Mouse (Mus musculus): ENCODE measurements around the gene Tmem178. TPM values are rescaled to one million over a fixed set of nuclear protein-coding genes. Genes with fewer than 3 reads are reported as not detected.
A peak's percentile ranks its signal among the peaks of the same experiment; 100 is the strongest.

Gene Tmem178
- total and polyA plus RNA-seq, 3 experiments = 0.28 TPM; not detected in 2

DNA sequence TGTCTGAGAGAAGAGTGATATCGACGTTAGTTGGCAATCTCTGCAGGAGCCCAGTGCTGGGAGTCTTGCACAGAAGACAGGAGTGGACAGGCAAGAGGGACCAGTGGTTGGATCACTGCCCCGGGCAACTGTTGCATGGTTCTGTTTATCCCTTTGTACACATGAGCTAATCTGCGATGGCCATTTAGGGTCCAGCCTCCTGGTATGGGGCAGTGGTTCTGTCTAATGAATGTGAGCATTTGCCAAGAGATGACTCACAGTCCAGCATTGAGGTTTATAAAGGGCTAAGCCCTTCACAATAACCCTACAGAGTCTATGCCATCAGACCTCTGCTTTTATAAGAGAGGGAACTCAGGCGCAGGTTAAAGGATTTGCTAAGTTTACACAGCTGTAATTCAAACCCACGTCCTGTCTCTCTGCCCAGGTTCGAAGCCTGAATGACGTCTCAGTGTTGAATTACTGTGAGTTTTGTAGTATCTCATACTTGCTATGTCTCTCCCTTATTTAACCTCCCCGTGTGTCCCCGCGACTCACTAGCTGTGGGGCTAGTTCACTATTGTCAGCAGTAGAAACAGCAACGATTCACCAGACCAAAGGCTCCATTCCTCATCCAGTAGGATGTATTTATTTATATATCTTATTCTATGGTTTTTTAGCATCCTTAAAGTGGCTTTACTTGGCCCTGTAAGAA, 37.4 kb downstream of the Tmem178 start:
- TF ChIP-seq GABPA (IDR thresholded peaks at IDR 0.05; ENCODE audit: low read depth, low read length) = no peak
- TF ChIP-seq RAD21 (IDR thresholded peaks at IDR 0.05; ENCODE audit: low read depth, low read length) = no peak
- no peak for TF ChIP-seq TAL1 (IDR thresholded peaks at IDR 0.05; ENCODE audit: low read length)
- no peak for TF ChIP-seq EP300 (IDR thresholded peaks at IDR 0.05; ENCODE audit: low read depth in 1 of 2, low read length in 2 of 2)
- no peak for TF ChIP-seq TBP (IDR thresholded peaks at IDR 0.05; ENCODE audit: low read depth, low read length)
- Histone ChIP-seq H3K4me3 (ENCODE audit: control insufficient read depth in 1 of 2, insufficient read depth in 1 of 2, low read depth in 2 of 2, low read length in 2 of 2) (no peak overlapping the region), H3K9ac (ENCODE audit: control insufficient read depth, low read depth, low read length, poor library complexity, severe bottlenecking) (no peak overlapping the region), H3K27me3 (ENCODE audit: control insufficient read depth in 1 of 2, insufficient read depth in 2 of 2, low read length in 2 of 2) (no peaks in the 10 kb centered on the region; a peak in 1 of 4 replicates), H3K79me2 (ENCODE audit: control insufficient read depth, insufficient read depth, low read length, poor library complexity) (no peaks in the 10 kb centered on the region), H3K4me1 (ENCODE audit: control insufficient read depth in 1 of 2, insufficient read depth in 2 of 2, low read length in 2 of 2) (no peaks in the 10 kb centered on the region), H3K27ac (ENCODE audit: control insufficient read depth, low read depth, low read length) (no peak overlapping the region), H3K36me3 (ENCODE audit: control insufficient read depth in 1 of 2, insufficient read depth in 2 of 2, low read length in 2 of 2) (no peaks in the 10 kb centered on the region), H3K9me3 (replicated peaks; ENCODE audit: insufficient read depth, low read length) (no peaks in the 10 kb centered on the region)
- DNase-seq (ENCODE audit: low read depth, low spot score) = no peak

DNA sequence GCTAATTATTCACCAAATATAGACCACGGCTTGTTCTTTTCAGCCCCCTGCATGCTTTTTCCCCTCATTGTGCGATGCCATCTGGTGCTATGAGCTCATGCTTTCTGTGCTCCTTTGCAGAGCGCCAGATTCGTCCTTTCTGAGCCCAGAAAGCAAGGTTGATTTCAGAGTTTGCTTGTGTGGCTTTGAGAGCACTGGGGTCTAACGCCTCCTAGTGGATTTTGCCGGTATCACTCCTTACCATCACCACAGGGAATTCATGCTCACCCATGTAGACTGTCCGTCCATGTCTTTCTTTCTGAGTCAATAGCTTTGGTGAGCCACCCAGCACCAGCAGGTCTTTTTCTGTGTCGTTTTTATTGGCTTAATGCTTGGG, 38.0 kb downstream of the Tmem178 start:
- Histone ChIP-seq H3K9ac (ENCODE audit: control insufficient read depth, low read depth, low read length, poor library complexity, severe bottlenecking) (no peak overlapping the region), H3K79me2 (ENCODE audit: control insufficient read depth, insufficient read depth, low read length, poor library complexity) (no peaks in the 10 kb centered on the region), H3K36me3 (ENCODE audit: control insufficient read depth in 1 of 2, insufficient read depth in 2 of 2, low read length in 2 of 2) (no peaks in the 10 kb centered on the region), H3K27ac (ENCODE audit: control insufficient read depth, low read depth, low read length) (no peak overlapping the region), H3K9me3 (replicated peaks; ENCODE audit: insufficient read depth, low read length) (no peaks in the 10 kb centered on the region), H3K4me3 (ENCODE audit: control insufficient read depth in 1 of 2, insufficient read depth in 1 of 2, low read depth in 2 of 2, low read length in 2 of 2) (no peak overlapping the region), H3K27me3 (ENCODE audit: control insufficient read depth in 1 of 2, insufficient read depth in 2 of 2, low read length in 2 of 2) (no peaks in the 10 kb centered on the region; a peak in 1 of 4 replicates), H3K4me1 (ENCODE audit: control insufficient read depth in 1 of 2, insufficient read depth in 2 of 2, low read length in 2 of 2) (no peaks in the 10 kb centered on the region)
- peak; percentile 60 for DNase-seq (ENCODE audit: low read depth, low spot score)
- TF ChIP-seq HCFC1 (IDR thresholded peaks at IDR 0.05; ENCODE audit: low read depth, low read length) (no peak), POLR2AphosphoS5 (IDR thresholded peaks at IDR 0.05; ENCODE audit: borderline replicate concordance, low read depth, low read length) (no peak), CTCF (IDR thresholded peaks at IDR 0.05 in 2 of 3, conservative IDR thresholded peaks at IDR 0.05 in 1 of 3; ENCODE audit: control insufficient read depth in 1 of 3, insufficient read depth in 1 of 3, low read depth in 2 of 3, low read length in 3 of 3, poor library complexity in 1 of 3, severe bottlenecking in 1 of 3) (peak; percentile 67 to 92 (median 79)), RAD21 (IDR thresholded peaks at IDR 0.05; ENCODE audit: low read depth, low read length) (peak; percentile 71), ZC3H11A (IDR thresholded peaks at IDR 0.05; ENCODE audit: low read depth, low read length) (peak; percentile 61), SMC3 (IDR thresholded peaks at IDR 0.05; ENCODE audit: low read depth, low read length) (peak; percentile 80)

DNA sequence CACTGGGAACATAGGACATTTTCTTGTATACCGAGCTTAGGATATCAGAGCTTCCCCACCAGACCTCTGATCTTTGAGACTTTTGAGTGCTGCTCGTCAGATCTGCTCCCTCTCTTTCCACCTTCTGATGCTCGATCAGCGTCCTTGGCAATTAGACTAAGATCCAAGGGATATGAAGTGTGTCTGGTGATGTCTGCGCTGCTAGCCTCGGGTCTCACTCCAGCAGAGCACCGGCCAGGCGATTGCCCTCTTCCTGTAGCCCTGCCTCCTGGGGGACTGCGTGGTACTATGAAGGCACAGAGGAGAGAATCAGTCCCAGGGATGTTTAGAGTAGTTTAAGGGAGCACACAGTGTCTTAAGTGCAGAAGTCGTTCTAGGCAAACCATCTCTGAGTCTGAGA, 38.5 kb downstream of the Tmem178 start:
- no peak overlapping the region for H3K4me3 ChIP-seq (ENCODE audit: control insufficient read depth in 1 of 2, insufficient read depth in 1 of 2, low read depth in 2 of 2, low read length in 2 of 2)
- TF ChIP-seq ZKSCAN1 (IDR thresholded peaks at IDR 0.05; ENCODE audit: low read depth, low read length) (no peak), TCF12 (IDR thresholded peaks at IDR 0.05; ENCODE audit: low read depth, low read length) (no peak), SIN3A (IDR thresholded peaks at IDR 0.05; ENCODE audit: low read length) (no peak), SMC3 (IDR thresholded peaks at IDR 0.05; ENCODE audit: low read depth, low read length) (no peak), ELF1 (IDR thresholded peaks at IDR 0.05; ENCODE audit: low read depth, low read length) (no peak), MAZ (IDR thresholded peaks at IDR 0.05; ENCODE audit: low read depth, low read length) (no peak), MYC (IDR thresholded peaks at IDR 0.05; ENCODE audit: low read depth, low read length) (no peak), HCFC1 (IDR thresholded peaks at IDR 0.05; ENCODE audit: low read depth, low read length) (no peak), MXI1 (IDR thresholded peaks at IDR 0.05; ENCODE audit: low read depth, low read length) (no peak), MEF2A (IDR thresholded peaks at IDR 0.05; ENCODE audit: extremely low read depth, insufficient replicate concordance, low read depth, low read length, poor library complexity, severe bottlenecking) (no peak), CTCF (IDR thresholded peaks at IDR 0.05 in 2 of 3, conservative IDR thresholded peaks at IDR 0.05 in 1 of 3; ENCODE audit: control insufficient read depth in 1 of 3, insufficient read depth in 1 of 3, low read depth in 2 of 3, low read length in 3 of 3, poor library complexity in 1 of 3, severe bottlenecking in 1 of 3) (no peak), RAD21 (IDR thresholded peaks at IDR 0.05; ENCODE audit: low read depth, low read length) (no peak), CHD2 (IDR thresholded peaks at IDR 0.05; ENCODE audit: low read length) (no peak), NRF1 (IDR thresholded peaks at IDR 0.05; ENCODE audit: insufficient read depth, low read depth, low read length, poor library complexity, severe bottlenecking) (no peak), MAX (IDR thresholded peaks at IDR 0.05; ENCODE audit: low read length) (no peak), POLR2AphosphoS2 (IDR thresholded peaks at IDR 0.05; ENCODE audit: low read length) (no peak), USF1 (IDR thresholded peaks at IDR 0.05; ENCODE audit: low read depth, low read length) (no peak), GABPA (IDR thresholded peaks at IDR 0.05; ENCODE audit: low read depth, low read length) (no peak), POLR2AphosphoS5 (IDR thresholded peaks at IDR 0.05; ENCODE audit: borderline replicate concordance, low read depth, low read length) (no peak)
- H3K27me3 ChIP-seq (ENCODE audit: control insufficient read depth in 1 of 2, insufficient read depth in 2 of 2, low read length in 2 of 2) = no peaks in the 10 kb centered on the region; a peak in 1 of 4 replicates
- H3K36me3 ChIP-seq (ENCODE audit: control insufficient read depth in 1 of 2, insufficient read depth in 2 of 2, low read length in 2 of 2) = no peaks in the 10 kb centered on the region
- H3K27ac ChIP-seq (ENCODE audit: control insufficient read depth, low read depth, low read length) = no peak overlapping the region
- no peak overlapping the region for H3K9ac ChIP-seq (ENCODE audit: control insufficient read depth, low read depth, low read length, poor library complexity, severe bottlenecking)
- H3K79me2 ChIP-seq (ENCODE audit: control insufficient read depth, insufficient read depth, low read length, poor library complexity) = no peaks in the 10 kb centered on the region
- no peaks in the 10 kb centered on the region for H3K4me1 ChIP-seq (ENCODE audit: control insufficient read depth in 1 of 2, insufficient read depth in 2 of 2, low read length in 2 of 2)
- H3K9me3 ChIP-seq (replicated peaks; ENCODE audit: insufficient read depth, low read length) = no peaks in the 10 kb centered on the region
- no peak for DNase-seq (ENCODE audit: low read depth, low spot score)

All from MEL (cell line).